Mouse (Mus musculus): ENCODE results near the gene Tmem176a. TPM values are rescaled to one million over a fixed set of nuclear protein-coding genes. Genes with fewer than 3 reads are reported as not detected.

Tmem176a gene
- polyA plus RNA-seq, 1 experiment from 2014 or later: 174 TPM

- no peaks in the 10 kb centered on the region for H3K9me3 ChIP-seq (ENCODE audit: low read length)
- no peak for DNase-seq
- H3K4me1 ChIP-seq (ENCODE audit: insufficient read depth): peaks cover 7% of the 10 kb centered on the region; the same call in 1 of the 2 replicates
- no peaks in the 10 kb centered on the region for H3K36me3 ChIP-seq (replicated peaks; ENCODE audit: insufficient read depth, low read length)
- no peak for ATAC-seq
- no peak overlapping the region for H3K4me2 ChIP-seq (ENCODE audit: low read depth, low read length)
- no peaks in the 10 kb centered on the region for H3K27me3 ChIP-seq (ENCODE audit: insufficient read depth, low read length)
- H3K27ac ChIP-seq (ENCODE audit: low read depth): no peak overlapping the region
- TF ChIP-seq CTCF (IDR thresholded peaks at IDR 0.05; ENCODE audit: low read depth) (no peak), EP300 (IDR thresholded peaks at IDR 0.05; ENCODE audit: low read depth) (no peak)
- 74% methylated on average over 8 of the region's 8 CpGs for WGBS (ENCODE audit: insufficient replicate concordance)
- no peak overlapping the region for H3K9ac ChIP-seq (replicated peaks)
- no peak overlapping the region for H3K4me3 ChIP-seq (ENCODE audit: low read depth, low read length)
Measured at GRCm38 (mm10) chr6:48894938-48895818, 54.5 kb downstream of the Tmem176a start.

- Histone ChIP-seq H3K27me3 (ENCODE audit: insufficient read depth, low read length) (no peaks in the 10 kb centered on the region), H3K4me2 (ENCODE audit: low read depth, low read length) (no peak overlapping the region), H3K9ac (replicated peaks) (no peak overlapping the region), H3K4me3 (ENCODE audit: low read depth, low read length) (no peak overlapping the region), H3K36me3 (replicated peaks; ENCODE audit: insufficient read depth, low read length) (no peaks in the 10 kb centered on the region), H3K27ac (ENCODE audit: low read depth) (no peak overlapping the region), H3K4me1 (ENCODE audit: insufficient read depth) (peaks cover 7% of the 10 kb centered on the region; the same call in 1 of the 2 replicates), H3K9me3 (ENCODE audit: low read length) (no peaks in the 10 kb centered on the region)
- WGBS (ENCODE audit: insufficient replicate concordance): 77% methylated on average over 5 of the region's 5 CpGs
- TF ChIP-seq CTCF (IDR thresholded peaks at IDR 0.05; ENCODE audit: low read depth) (no peak), EP300 (IDR thresholded peaks at IDR 0.05; ENCODE audit: low read depth) (no peak)
- ATAC-seq (no peak), DNase-seq (no peak)
Measured at GRCm38 (mm10) chr6:48895941-48896340, 55.2 kb downstream of the Tmem176a start.

Other genes starting within 250 kb of the Tmem176a start
- 14.4 and 14.8 TPM in 2 replicates for gene Repin1, start 247.0 kb upstream of the Tmem176a start, polyA plus RNA-seq (2015; fragmentation: Nextera tagmentation; extraction: Ambion mirVana)
- gene Gm44965, start 247.0 kb upstream of the Tmem176a start, polyA plus RNA-seq (2015; fragmentation: Nextera tagmentation; extraction: Ambion mirVana): not detected in 2 replicates
- gene Zfp775, start 238.9 kb upstream of the Tmem176a start, polyA plus RNA-seq (2015; fragmentation: Nextera tagmentation; extraction: Ambion mirVana): 0.93 and 1.8 TPM in 2 replicates
- gene AI854703, start 214.2 kb upstream of the Tmem176a start, polyA plus RNA-seq (2015; fragmentation: Nextera tagmentation; extraction: Ambion mirVana): 0.16 and 0.20 TPM in 2 replicates
- gene Gimap8, start 193.7 kb upstream of the Tmem176a start, polyA plus RNA-seq (2015; fragmentation: Nextera tagmentation; extraction: Ambion mirVana): 1.1 TPM in 2 replicates
- gene Gimap9, start 164.8 kb upstream of the Tmem176a start, polyA plus RNA-seq (2015; fragmentation: Nextera tagmentation; extraction: Ambion mirVana): 10.2 and 10.9 TPM in 2 replicates
- gene Gimap4, start 156.4 kb upstream of the Tmem176a start, polyA plus RNA-seq (2015; fragmentation: Nextera tagmentation; extraction: Ambion mirVana): 13.5 and 14.5 TPM in 2 replicates
- gene Gimap6, start 132.7 kb upstream of the Tmem176a start, polyA plus RNA-seq (2015; fragmentation: Nextera tagmentation; extraction: Ambion mirVana): 12.2 and 12.5 TPM in 2 replicates
- 1.1 TPM in 1 of 2 replicates, not detected in the other for gene Gm28053, start 122.3 kb upstream of the Tmem176a start, polyA plus RNA-seq (2015; fragmentation: Nextera tagmentation; extraction: Ambion mirVana)
- gene Gimap7, start 122.3 kb upstream of the Tmem176a start, polyA plus RNA-seq (2015; fragmentation: Nextera tagmentation; extraction: Ambion mirVana): 0.59 and 0.65 TPM in 2 replicates
- 9.2 and 10.0 TPM in 2 replicates for gene Gimap1, start 101.9 kb upstream of the Tmem176a start, polyA plus RNA-seq (2015; fragmentation: Nextera tagmentation; extraction: Ambion mirVana)
- gene Gimap5, start 94.7 kb upstream of the Tmem176a start, polyA plus RNA-seq (2015; fragmentation: Nextera tagmentation; extraction: Ambion mirVana): 4.7 and 5.9 TPM in 2 replicates
- gene Gimap3, start 70.1 kb upstream of the Tmem176a start, polyA plus RNA-seq (2015; fragmentation: Nextera tagmentation; extraction: Ambion mirVana): 0.75 and 0.82 TPM in 2 replicates
- gene Tmem176b, start 577 bp downstream of the Tmem176a start, polyA plus RNA-seq (2015; fragmentation: Nextera tagmentation; extraction: Ambion mirVana): 255 and 270 TPM in 2 replicates
- gene Aoc1, start 32.0 kb downstream of the Tmem176a start, polyA plus RNA-seq (2015; fragmentation: Nextera tagmentation; extraction: Ambion mirVana): 0.11 TPM in 2 replicates
- not detected in 2 replicates for gene 1600015I10Rik, start 89.0 kb downstream of the Tmem176a start, polyA plus RNA-seq (2015; fragmentation: Nextera tagmentation; extraction: Ambion mirVana)
- not detected in 2 replicates for gene Doxl2, start 134.0 kb downstream of the Tmem176a start, polyA plus RNA-seq (2015; fragmentation: Nextera tagmentation; extraction: Ambion mirVana)
- gene Svs1, start 145.9 kb downstream of the Tmem176a start, polyA plus RNA-seq (2015; fragmentation: Nextera tagmentation; extraction: Ambion mirVana): not detected in 2 replicates
- gene Gpnmb, start 195.6 kb downstream of the Tmem176a start, polyA plus RNA-seq (2015; fragmentation: Nextera tagmentation; extraction: Ambion mirVana): 0.52 and 0.53 TPM in 2 replicates
- gene Malsu1, start 232.9 kb downstream of the Tmem176a start, polyA plus RNA-seq (2015; fragmentation: Nextera tagmentation; extraction: Ambion mirVana): 54.5 and 55.5 TPM in 2 replicates

All from liver, postnatal 0 days (tissue).